Mouse (Mus musculus) small intestine, adult 2 months (tissue): ENCODE data around the gene Ppm1m. TPM values are rescaled to one million over a fixed set of nuclear protein-coding genes. Genes with fewer than 3 reads are reported as not detected.

ENCODE experiments used
- H3K27ac ChIP-seq: fragments of 200-500 bp; 2 replicates; pipeline ENCODE4 v1.5.1; 2012; ENCODE audit warnings: low read depth, low read length, control low read depth, inconsistent platforms; ENCODE audit not compliant: insufficient read depth
- H3K27me3 ChIP-seq: fragments of 200-500 bp; 2 replicates; pipeline ENCODE4 v1.6.1; 2012; ENCODE audit warnings: mild to moderate bottlenecking, moderate library complexity, low read length, inconsistent platforms; ENCODE audit not compliant: control insufficient read depth, insufficient read depth
- H3K36me3 ChIP-seq: fragments of 200-500 bp; 2 replicates; pipeline ENCODE4 v1.6.1; 2012; ENCODE audit warnings: mild to moderate bottlenecking, low read length, control low read depth, inconsistent platforms; ENCODE audit not compliant: control insufficient read depth, insufficient read depth
- H3K4me1 ChIP-seq: fragments of 200-500 bp; 2 replicates; pipeline ENCODE4 v1.6.1; 2012; ENCODE audit warnings: low read length, inconsistent platforms, mixed read lengths; ENCODE audit not compliant: control insufficient read depth, insufficient read depth, insufficient read length
- H3K4me3 ChIP-seq: fragments of 200-500 bp; 2 replicates; pipeline ENCODE4 v1.5.1; 2012; ENCODE audit warnings: low read depth, mild to moderate bottlenecking, control low read depth, inconsistent platforms, low read length, moderate library complexity
- CTCF ChIP-seq: fragments of 200-500 bp; IDR thresholded peaks from 2 replicates; pipeline ENCODE4 v1.5.1; 2012; ENCODE audit warnings: low read depth, mild to moderate bottlenecking, control low read depth, inconsistent platforms, low read length, moderate library complexity, mixed read lengths; ENCODE audit not compliant: insufficient replicate concordance, insufficient read length; ENCODE audit errors: extremely low read depth
- POLR2A ChIP-seq: fragments of 200-500 bp; IDR thresholded peaks from 2 replicates; pipeline ENCODE4 v1.6.1; 2012; ENCODE audit warnings: low read depth, mild to moderate bottlenecking, control low read depth, inconsistent platforms, low read length, moderate library complexity
- WGBS: fragments of 180-500 bp; shearing (Covaris S2); methylation state at CpG from one replicate; pipeline ENCODE4 v1.1.7; 2018; 5-methylcytosine and 5-hydroxymethylcytosine counted together
- polyA plus RNA-seq: library from polyadenylated mRNA; depleted of rRNA; stranded (reverse); fragments of >200 nt; gene quantifications from 2 replicates; pipeline ENCODE4 v1.2.3, GENCODE M21; 2012

Ppm1m gene
- polyA plus RNA-seq, 1 experiment = 14.9 TPM

- H3K36me3 ChIP-seq = no peaks in the 10 kb centered on the region
- no peaks in the 10 kb centered on the region for H3K27me3 ChIP-seq
- TF ChIP-seq POLR2A (no peak), CTCF (no peak)
- no peak overlapping the region for H3K4me3 ChIP-seq
- 20% methylated on average over 1 of the region's 1 CpGs for WGBS
- peaks cover 5% of the 10 kb centered on the region; the same call in 1 of the 2 replicates for H3K4me1 ChIP-seq
- H3K27ac ChIP-seq = no peak overlapping the region
These were observed 31.8 kb downstream of the Ppm1m start for GRCm38 (mm10) chr9:106167703-106168102.

GRCm38 (mm10) chr9:106167241-106167640 is 32.3 kb downstream of the Ppm1m start:
- H3K4me3 ChIP-seq = no peak overlapping the region
- H3K27me3 ChIP-seq = no peaks in the 10 kb centered on the region
- peaks cover 5% of the 10 kb centered on the region; the same call in 1 of the 2 replicates for H3K4me1 ChIP-seq
- 24% methylated on average over 3 of the region's 3 CpGs for WGBS
- no peaks in the 10 kb centered on the region for H3K36me3 ChIP-seq
- TF ChIP-seq CTCF (no peak), POLR2A (no peak)
- no peak overlapping the region for H3K27ac ChIP-seq

- H3K4me1 ChIP-seq = peaks cover 5% of the 10 kb centered on the region; the same call in 1 of the 2 replicates
- H3K36me3 ChIP-seq = no peaks in the 10 kb centered on the region
- H3K4me3 ChIP-seq = no peak overlapping the region
- H3K27me3 ChIP-seq = no peaks in the 10 kb centered on the region
- no peak overlapping the region for H3K27ac ChIP-seq
- no peak for TF ChIP-seq POLR2A
- TF ChIP-seq CTCF = no peak
- WGBS = 17% methylated on average over 2 of the region's 2 CpGs
These were observed 32.8 kb downstream of the Ppm1m start for GRCm38 (mm10) chr9:106166709-106167108.

- H3K4me1 ChIP-seq = peaks cover 24% of the 10 kb centered on the region
- H3K36me3 ChIP-seq = no peaks in the 10 kb centered on the region
- TF ChIP-seq POLR2A (no peak), CTCF (no peak)
- peak overlapping the region; percentile 99 for H3K27ac ChIP-seq
- no peaks in the 10 kb centered on the region for H3K27me3 ChIP-seq
- peak overlapping the region; percentile 75; the same call in 1 of the 2 replicates for H3K4me3 ChIP-seq
- 23% methylated on average over 5 of the region's 5 CpGs for WGBS
These were observed 39.1 kb downstream of the Ppm1m start for GRCm38 (mm10) chr9:106160426-106160825.

GRCm38 (mm10) chr9:106159784-106160301 is 39.7 kb downstream of the Ppm1m start:
- H3K27ac ChIP-seq = peak overlapping the region; percentile 99
- no peaks in the 10 kb centered on the region for H3K27me3 ChIP-seq
- H3K4me1 ChIP-seq = peaks cover 24% of the 10 kb centered on the region
- H3K36me3 ChIP-seq = no peaks in the 10 kb centered on the region
- TF ChIP-seq CTCF (no peak), POLR2A (peak; percentile 40; the same call in 1 of the 2 replicates)
- WGBS = 1% methylated on average over 24 of the region's 24 CpGs
- H3K4me3 ChIP-seq = peak overlapping the region; percentile 75

GRCm38 (mm10) chr9:106159237-106159636 is 40.3 kb downstream of the Ppm1m start:
- peaks cover 24% of the 10 kb centered on the region for H3K4me1 ChIP-seq
- H3K36me3 ChIP-seq = no peaks in the 10 kb centered on the region
- H3K4me3 ChIP-seq = no peak overlapping the region
- no peak for TF ChIP-seq CTCF
- no peak for TF ChIP-seq POLR2A
- 0 out of 2 replicates have a peak overlapping the region, but pooled peaks have one; percentile 30 for H3K27ac ChIP-seq
- WGBS = 84% methylated on average over 9 of the region's 9 CpGs
- H3K27me3 ChIP-seq = no peaks in the 10 kb centered on the region

GRCm38 (mm10) chr9:106158037-106158491 is 41.5 kb downstream of the Ppm1m start, which contains the start of gene Glyctk:
TSS of gene Glyctk (minus strand) at chr9:106158138.
- 47% methylated on average over 6 of the region's 6 CpGs for WGBS
- H3K27me3 ChIP-seq = no peaks in the 10 kb centered on the region
- no peaks in the 10 kb centered on the region for H3K36me3 ChIP-seq
- H3K4me3 ChIP-seq = peak within 1 kb of the TSS; percentile 34
- peaks cover 24% of the 10 kb centered on the region for H3K4me1 ChIP-seq
- TF ChIP-seq CTCF (no peak), POLR2A (no peak)
- peak within 1 kb of the TSS; percentile 30 for H3K27ac ChIP-seq
